Mouse (Mus musculus): ENCODE measurements around the gene Olfr1154. TPM values are rescaled to one million over a fixed set of nuclear protein-coding genes. Genes with fewer than 3 reads are reported as not detected.

Gene Olfr1154
- polyA plus RNA-seq (2015; fragmentation: Nextera tagmentation; extraction: Ambion mirVana), result not detected in 2 replicates

DNA sequence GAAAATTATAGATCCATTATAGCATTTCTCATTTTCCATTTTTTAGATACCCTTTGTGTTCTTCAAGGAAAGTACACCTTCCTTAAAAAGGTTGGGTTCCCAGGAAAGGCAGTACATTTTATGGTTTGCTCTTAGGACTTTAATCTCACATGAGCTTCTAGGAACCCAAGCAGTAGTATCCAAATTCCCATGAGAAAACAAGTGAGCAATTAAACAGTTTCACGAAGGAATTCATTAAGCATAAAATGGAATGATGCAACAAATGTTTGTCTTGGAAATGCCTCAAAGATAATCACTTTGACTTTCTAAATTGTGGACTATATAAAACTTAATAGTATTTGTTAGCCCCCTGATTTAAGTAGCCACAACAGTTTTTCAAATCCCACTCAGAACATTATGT is at the start of gene Olfr1154:
Olfr1154 (minus strand) TSS at position 101 of the 400 bp plus-strand sequence.
- Histone ChIP-seq H3K4me1 (replicated peaks; ENCODE audit: control insufficient read depth, insufficient read depth, low read length) (no peaks in the 10 kb centered on the region), H3K9me3 (ENCODE audit: control insufficient read depth) (no peaks in the 10 kb centered on the region), H3K27ac (ENCODE audit: low read depth, low read length) (no peak within 1 kb of the TSS), H3K36me3 (ENCODE audit: control insufficient read depth, insufficient read depth) (no peaks in the 10 kb centered on the region), H3K27me3 (replicated peaks; ENCODE audit: control insufficient read depth, insufficient read depth, low read length) (no peaks in the 10 kb centered on the region), H3K4me3 (ENCODE audit: low read depth, low read length) (no peak within 1 kb of the TSS), H3K9ac (ENCODE audit: low read depth, low read length) (no peak within 1 kb of the TSS), H3K4me2 (replicated peaks; ENCODE audit: low read depth) (no peak within 1 kb of the TSS)
- 85% methylated on average over 1 of the region's 1 CpGs for WGBS
- TF ChIP-seq CTCF (IDR thresholded peaks at IDR 0.05; ENCODE audit: low read depth), result no peak
- ATAC-seq, result no peak

DNA sequence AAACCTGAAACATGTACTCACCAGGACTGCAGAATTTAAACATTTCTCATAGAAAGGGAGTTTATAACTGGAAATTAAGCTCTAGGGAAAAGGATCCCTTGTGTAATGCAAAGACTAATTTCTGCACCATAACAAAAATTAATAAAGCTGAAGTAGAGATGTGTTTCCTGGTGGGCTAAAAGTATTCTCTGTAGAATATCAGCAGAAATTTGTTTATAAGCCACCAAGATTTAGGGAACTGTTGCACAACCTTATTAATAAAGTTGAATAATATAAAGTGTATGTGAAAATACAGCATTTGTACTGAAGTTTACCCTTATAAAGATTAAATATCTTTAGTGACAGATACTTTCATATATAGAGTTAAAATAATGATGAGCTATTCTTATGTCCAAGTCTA is 48.0 kb upstream of the Olfr1154 start, which contains the start of gene Olfr1156:
Olfr1156 (minus strand) TSS at position 101 of the 400 bp plus-strand sequence.
- H3K4me1 ChIP-seq (replicated peaks; ENCODE audit: control insufficient read depth, insufficient read depth, low read length), result no peaks in the 10 kb centered on the region
- H3K9ac ChIP-seq (ENCODE audit: low read depth, low read length), result no peak within 1 kb of the TSS
- no peaks in the 10 kb centered on the region for H3K9me3 ChIP-seq (ENCODE audit: control insufficient read depth)
- no peak within 1 kb of the TSS for H3K4me2 ChIP-seq (replicated peaks; ENCODE audit: low read depth)
- H3K4me3 ChIP-seq (ENCODE audit: low read depth, low read length), result no peak within 1 kb of the TSS
- H3K36me3 ChIP-seq (ENCODE audit: control insufficient read depth, insufficient read depth), result no peaks in the 10 kb centered on the region
- no peak for ATAC-seq
- no peak for TF ChIP-seq CTCF (IDR thresholded peaks at IDR 0.05; ENCODE audit: low read depth)
- H3K27me3 ChIP-seq (replicated peaks; ENCODE audit: control insufficient read depth, insufficient read depth, low read length), result no peaks in the 10 kb centered on the region
- no peak within 1 kb of the TSS for H3K27ac ChIP-seq (ENCODE audit: low read depth, low read length)

DNA sequence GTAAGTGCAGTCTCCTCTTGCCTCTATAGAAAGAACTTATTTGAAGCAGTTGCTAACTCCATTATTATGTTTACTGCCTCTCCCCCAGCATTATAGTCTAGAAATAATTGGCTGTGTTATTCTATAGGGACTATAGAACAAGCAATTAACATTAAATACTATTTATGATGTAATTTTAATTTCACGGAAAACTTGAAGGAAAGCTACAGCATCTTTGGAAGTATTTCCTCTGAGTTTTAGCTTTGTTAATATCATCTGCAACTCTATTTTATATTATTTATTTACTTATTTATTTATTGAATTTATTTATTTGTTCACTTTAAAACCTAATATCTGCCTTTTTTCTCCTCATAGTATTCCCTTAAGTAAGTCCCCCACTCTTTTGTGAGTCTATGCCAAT is 40.1 kb upstream of the Olfr1154 start, which contains the start of gene Olfr1155:
Olfr1155 (minus strand) TSS at position 101 of the 400 bp plus-strand sequence.
- no peak for TF ChIP-seq CTCF (IDR thresholded peaks at IDR 0.05; ENCODE audit: low read depth)
- H3K27ac ChIP-seq (ENCODE audit: low read depth, low read length), result no peak within 1 kb of the TSS
- H3K36me3 ChIP-seq (ENCODE audit: control insufficient read depth, insufficient read depth), result no peaks in the 10 kb centered on the region
- no peak for ATAC-seq
- no peak within 1 kb of the TSS for H3K4me3 ChIP-seq (ENCODE audit: low read depth, low read length)
- no peaks in the 10 kb centered on the region for H3K27me3 ChIP-seq (replicated peaks; ENCODE audit: control insufficient read depth, insufficient read depth, low read length)
- H3K9ac ChIP-seq (ENCODE audit: low read depth, low read length), result no peak within 1 kb of the TSS
- H3K4me2 ChIP-seq (replicated peaks; ENCODE audit: low read depth), result no peak within 1 kb of the TSS
- H3K4me1 ChIP-seq (replicated peaks; ENCODE audit: control insufficient read depth, insufficient read depth, low read length), result no peaks in the 10 kb centered on the region
- WGBS, result 95% methylated on average over 1 of the region's 1 CpGs
- H3K9me3 ChIP-seq (ENCODE audit: control insufficient read depth), result no peaks in the 10 kb centered on the region

DNA sequence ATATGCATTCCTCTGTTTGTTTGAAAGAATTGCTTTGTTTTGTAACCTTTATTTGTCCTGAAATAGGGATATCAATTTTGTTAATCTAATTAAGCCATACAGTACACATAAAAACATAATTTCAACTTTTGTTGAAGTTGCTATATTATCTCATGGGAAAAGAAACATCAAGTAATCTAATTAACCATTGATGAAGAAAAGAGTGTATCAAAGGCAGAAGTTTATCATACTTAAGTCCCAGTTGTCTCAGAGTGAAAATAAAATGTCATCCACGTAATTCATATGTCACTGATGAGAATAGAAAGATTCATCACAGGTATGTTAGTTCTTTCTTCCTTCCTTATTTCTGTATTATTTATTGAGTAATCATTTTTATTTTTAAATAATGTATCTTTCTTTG is 10.3 kb downstream of the Olfr1154 start, which contains the start of gene Olfr1153:
Olfr1153 (plus strand) TSS at position 301 of the 400 bp plus-strand sequence.
- H3K9ac ChIP-seq (ENCODE audit: low read depth, low read length), result no peak within 1 kb of the TSS
- H3K4me3 ChIP-seq (ENCODE audit: low read depth, low read length), result no peak within 1 kb of the TSS
- no peak within 1 kb of the TSS for H3K27ac ChIP-seq (ENCODE audit: low read depth, low read length)
- no peaks in the 10 kb centered on the region for H3K27me3 ChIP-seq (replicated peaks; ENCODE audit: control insufficient read depth, insufficient read depth, low read length)
- WGBS, result 74% methylated on average over 1 of the region's 1 CpGs
- H3K9me3 ChIP-seq (ENCODE audit: control insufficient read depth), result no peaks in the 10 kb centered on the region
- ATAC-seq, result no peak
- H3K36me3 ChIP-seq (ENCODE audit: control insufficient read depth, insufficient read depth), result no peaks in the 10 kb centered on the region
- H3K4me2 ChIP-seq (replicated peaks; ENCODE audit: low read depth), result no peak within 1 kb of the TSS
- TF ChIP-seq CTCF (IDR thresholded peaks at IDR 0.05; ENCODE audit: low read depth), result no peak
- no peaks in the 10 kb centered on the region for H3K4me1 ChIP-seq (replicated peaks; ENCODE audit: control insufficient read depth, insufficient read depth, low read length)

GRCm38 (mm10) chr2:87866192-87866591 is 38.8 kb downstream of the Olfr1154 start, which contains the start of gene Olfr1152:
TSS of gene Olfr1152 (plus strand) at chr2:87866492.
- no peak within 1 kb of the TSS for H3K9ac ChIP-seq (ENCODE audit: low read depth, low read length)
- no peak for TF ChIP-seq CTCF (IDR thresholded peaks at IDR 0.05; ENCODE audit: low read depth)
- H3K27ac ChIP-seq (ENCODE audit: low read depth, low read length), result no peak within 1 kb of the TSS
- no peak within 1 kb of the TSS for H3K4me3 ChIP-seq (ENCODE audit: low read depth, low read length)
- H3K36me3 ChIP-seq (ENCODE audit: control insufficient read depth, insufficient read depth), result no peaks in the 10 kb centered on the region
- no peak for ATAC-seq
- H3K27me3 ChIP-seq (replicated peaks; ENCODE audit: control insufficient read depth, insufficient read depth, low read length), result no peaks in the 10 kb centered on the region
- no peaks in the 10 kb centered on the region for H3K9me3 ChIP-seq (ENCODE audit: control insufficient read depth)
- H3K4me1 ChIP-seq (replicated peaks; ENCODE audit: control insufficient read depth, insufficient read depth, low read length), result no peaks in the 10 kb centered on the region
- H3K4me2 ChIP-seq (replicated peaks; ENCODE audit: low read depth), result no peak within 1 kb of the TSS

GRCm38 (mm10) chr2:87855562-87855961 is 49.4 kb downstream of the Olfr1154 start, which contains the start of gene Olfr1151:
TSS of gene Olfr1151 (plus strand) at chr2:87855862.
- no peak within 1 kb of the TSS for H3K4me3 ChIP-seq (ENCODE audit: low read depth, low read length)
- no peaks in the 10 kb centered on the region for H3K27me3 ChIP-seq (replicated peaks; ENCODE audit: control insufficient read depth, insufficient read depth, low read length)
- H3K4me1 ChIP-seq (replicated peaks; ENCODE audit: control insufficient read depth, insufficient read depth, low read length), result no peaks in the 10 kb centered on the region
- no peak within 1 kb of the TSS for H3K27ac ChIP-seq (ENCODE audit: low read depth, low read length)
- H3K36me3 ChIP-seq (ENCODE audit: control insufficient read depth, insufficient read depth), result no peaks in the 10 kb centered on the region
- TF ChIP-seq CTCF (IDR thresholded peaks at IDR 0.05; ENCODE audit: low read depth), result no peak
- no peaks in the 10 kb centered on the region for H3K9me3 ChIP-seq (ENCODE audit: control insufficient read depth)
- no peak for ATAC-seq
- WGBS, result 79% methylated on average over 1 of the region's 1 CpGs
- H3K4me2 ChIP-seq (replicated peaks; ENCODE audit: low read depth), result no peak within 1 kb of the TSS
- H3K9ac ChIP-seq (ENCODE audit: low read depth, low read length), result no peak within 1 kb of the TSS

Other genes starting within 250 kb of the Olfr1154 start
- gene Olfr1134, start 246.7 kb downstream of the Olfr1154 start, polyA plus RNA-seq (2015; fragmentation: Nextera tagmentation; extraction: Ambion mirVana), result not detected in 2 replicates
- gene Olfr1135, start 231.5 kb downstream of the Olfr1154 start, polyA plus RNA-seq (2015; fragmentation: Nextera tagmentation; extraction: Ambion mirVana), result not detected in 2 replicates
- gene Olfr1136, start 211.2 kb downstream of the Olfr1154 start, polyA plus RNA-seq (2015; fragmentation: Nextera tagmentation; extraction: Ambion mirVana), result not detected in 2 replicates
- gene Olfr1137, start 192.0 kb downstream of the Olfr1154 start, polyA plus RNA-seq (2015; fragmentation: Nextera tagmentation; extraction: Ambion mirVana), result not detected in 2 replicates
- not detected in 2 replicates for gene Olfr1138, start 165.2 kb downstream of the Olfr1154 start, polyA plus RNA-seq (2015; fragmentation: Nextera tagmentation; extraction: Ambion mirVana)
- gene Olfr1140, start 161.4 kb downstream of the Olfr1154 start, polyA plus RNA-seq (2015; fragmentation: Nextera tagmentation; extraction: Ambion mirVana), result not detected in 2 replicates
- gene Olfr1141, start 151.2 kb downstream of the Olfr1154 start, polyA plus RNA-seq (2015; fragmentation: Nextera tagmentation; extraction: Ambion mirVana), result not detected in 2 replicates
- gene Olfr152, start 125.7 kb downstream of the Olfr1154 start, polyA plus RNA-seq (2015; fragmentation: Nextera tagmentation; extraction: Ambion mirVana), result not detected in 2 replicates
- gene Olfr1143, start 104.6 kb downstream of the Olfr1154 start, polyA plus RNA-seq (2015; fragmentation: Nextera tagmentation; extraction: Ambion mirVana), result not detected in 2 replicates
- not detected in 2 replicates for gene Olfr1145, start 95.3 kb downstream of the Olfr1154 start, polyA plus RNA-seq (2015; fragmentation: Nextera tagmentation; extraction: Ambion mirVana)
- not detected in 2 replicates for gene Olfr1148, start 74.6 kb downstream of the Olfr1154 start, polyA plus RNA-seq (2015; fragmentation: Nextera tagmentation; extraction: Ambion mirVana)
- gene Olfr1150-ps1, start 61.2 kb downstream of the Olfr1154 start, polyA plus RNA-seq (2015; fragmentation: Nextera tagmentation; extraction: Ambion mirVana), result not detected in 2 replicates
- gene Olfr1151, start 49.3 kb downstream of the Olfr1154 start, polyA plus RNA-seq (2015; fragmentation: Nextera tagmentation; extraction: Ambion mirVana), result not detected in 2 replicates
- gene Olfr1152, start 38.7 kb downstream of the Olfr1154 start, polyA plus RNA-seq (2015; fragmentation: Nextera tagmentation; extraction: Ambion mirVana), result not detected in 2 replicates
- not detected in 2 replicates for gene Olfr1153, start 10.2 kb downstream of the Olfr1154 start, polyA plus RNA-seq (2015; fragmentation: Nextera tagmentation; extraction: Ambion mirVana)
- gene Olfr1155, start 40.0 kb upstream of the Olfr1154 start, polyA plus RNA-seq (2015; fragmentation: Nextera tagmentation; extraction: Ambion mirVana), result not detected in 2 replicates
- gene Olfr1156, start 47.9 kb upstream of the Olfr1154 start, polyA plus RNA-seq (2015; fragmentation: Nextera tagmentation; extraction: Ambion mirVana), result not detected in 2 replicates
- not detected in 2 replicates for gene Olfr1157, start 63.1 kb upstream of the Olfr1154 start, polyA plus RNA-seq (2015; fragmentation: Nextera tagmentation; extraction: Ambion mirVana)
- not detected in 2 replicates for gene Olfr74, start 69.5 kb upstream of the Olfr1154 start, polyA plus RNA-seq (2015; fragmentation: Nextera tagmentation; extraction: Ambion mirVana)
- not detected in 2 replicates for gene Olfr1158, start 84.9 kb upstream of the Olfr1154 start, polyA plus RNA-seq (2015; fragmentation: Nextera tagmentation; extraction: Ambion mirVana)
- gene Olfr1160, start 103.1 kb upstream of the Olfr1154 start, polyA plus RNA-seq (2015; fragmentation: Nextera tagmentation; extraction: Ambion mirVana), result not detected in 2 replicates
- gene Olfr1161, start 117.6 kb upstream of the Olfr1154 start, polyA plus RNA-seq (2015; fragmentation: Nextera tagmentation; extraction: Ambion mirVana), result not detected in 2 replicates
- gene Olfr73, start 132.5 kb upstream of the Olfr1154 start, polyA plus RNA-seq (2015; fragmentation: Nextera tagmentation; extraction: Ambion mirVana), result not detected in 2 replicates
- not detected in 2 replicates for gene Olfr1162, start 146.0 kb upstream of the Olfr1154 start, polyA plus RNA-seq (2015; fragmentation: Nextera tagmentation; extraction: Ambion mirVana)
- gene Olfr1163, start 166.7 kb upstream of the Olfr1154 start, polyA plus RNA-seq (2015; fragmentation: Nextera tagmentation; extraction: Ambion mirVana), result not detected in 2 replicates
- gene Olfr1164, start 188.8 kb upstream of the Olfr1154 start, polyA plus RNA-seq (2015; fragmentation: Nextera tagmentation; extraction: Ambion mirVana), result not detected in 2 replicates
- not detected in 2 replicates for gene Olfr1166, start 223.1 kb upstream of the Olfr1154 start, polyA plus RNA-seq (2015; fragmentation: Nextera tagmentation; extraction: Ambion mirVana)